Mouse (Mus musculus) right cerebral cortex, postnatal 4 days (tissue): ENCODE measurements around the gene Pcdh9.

Experiments
- DNase-seq: peaks from one replicate; pipeline ENCODE4 v3.0.0-alpha.2; 2022

Gene Pcdh9

DNA sequence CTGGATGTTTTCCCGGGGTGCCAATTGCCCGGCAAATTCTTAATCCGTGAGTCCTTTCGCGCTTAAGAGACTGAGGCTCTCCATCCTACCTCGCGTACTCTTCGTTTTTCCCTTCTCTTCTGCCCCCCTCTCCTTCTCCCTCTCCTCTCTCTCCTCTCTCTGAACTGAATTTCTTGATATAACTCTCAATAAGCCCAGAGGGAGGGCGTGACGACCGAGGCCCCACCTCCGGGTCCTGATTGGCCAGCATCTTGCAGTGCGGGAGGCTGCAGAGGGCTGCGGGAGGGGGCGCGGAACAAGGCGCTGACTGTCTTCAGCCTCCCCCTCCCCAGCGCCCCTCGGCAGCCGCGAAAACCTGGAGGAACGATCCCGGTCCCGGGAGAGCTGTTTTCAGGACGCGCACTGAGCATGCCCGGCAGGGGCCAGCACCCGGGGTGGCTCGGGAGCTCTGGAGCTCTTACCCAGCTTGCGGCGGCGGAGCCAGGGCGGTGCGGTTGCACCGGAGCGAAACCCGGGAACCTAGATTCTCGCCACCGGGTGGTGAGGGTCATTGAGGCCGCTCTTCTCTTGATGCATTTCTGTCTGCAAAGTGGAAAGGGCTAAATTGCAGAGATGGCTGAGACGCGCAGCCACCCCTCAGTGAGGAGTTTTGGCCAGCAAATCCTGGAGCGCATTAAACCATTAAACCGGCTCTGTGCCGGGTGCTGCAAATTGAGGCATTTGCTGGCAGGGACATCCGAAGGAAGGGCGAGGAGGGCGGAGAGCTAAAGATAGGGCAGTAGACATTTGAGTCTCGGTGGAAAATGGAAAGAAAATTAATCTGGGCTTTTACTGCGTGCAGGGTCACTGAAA lies at the start of gene Pcdh9:
TSS of gene Pcdh9 (minus strand) at position 161 of the 852 bp plus-strand sequence.
- peak; percentile 96 for DNase-seq

DNA sequence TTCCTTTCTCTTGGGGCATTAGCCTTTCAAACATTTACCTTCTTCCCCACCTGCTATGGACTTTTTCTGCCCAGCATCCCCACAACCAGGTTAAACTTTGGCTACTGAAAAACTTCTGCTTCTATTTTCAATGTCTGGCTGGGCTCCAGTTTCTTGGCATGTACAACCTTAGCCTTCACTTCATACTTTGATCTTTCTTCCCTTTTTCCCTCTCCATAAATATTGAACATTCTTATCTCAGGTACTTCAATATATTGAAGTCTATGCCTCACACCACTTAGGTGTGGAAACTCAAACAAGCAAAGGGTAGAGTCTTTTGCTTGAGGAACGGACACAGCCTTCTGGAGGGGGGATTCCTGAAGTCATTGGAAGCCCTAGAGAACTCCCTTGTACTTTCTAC lies 16.4 kb upstream of the Pcdh9 start:
- DNase-seq = no peak

DNA sequence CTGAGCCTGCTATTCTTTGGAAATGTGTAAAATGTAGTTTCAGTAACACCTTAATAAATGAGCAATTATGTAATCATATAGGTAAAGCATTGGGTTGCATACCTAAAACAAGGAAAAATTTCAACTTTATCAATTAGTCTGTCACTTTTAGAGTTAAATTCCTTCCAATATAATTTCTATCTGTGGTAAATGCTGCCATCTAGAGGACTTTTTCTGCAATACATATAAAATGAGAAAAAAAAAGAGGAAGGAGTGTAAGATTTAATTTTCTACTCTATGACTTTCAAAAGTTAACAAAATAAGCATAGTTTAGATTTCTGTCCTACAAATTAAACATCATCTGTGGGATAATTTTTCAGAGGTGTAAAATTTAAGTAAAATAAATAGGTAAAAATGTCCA lies 8.1 kb upstream of the Pcdh9 start:
- no peak for DNase-seq

DNA sequence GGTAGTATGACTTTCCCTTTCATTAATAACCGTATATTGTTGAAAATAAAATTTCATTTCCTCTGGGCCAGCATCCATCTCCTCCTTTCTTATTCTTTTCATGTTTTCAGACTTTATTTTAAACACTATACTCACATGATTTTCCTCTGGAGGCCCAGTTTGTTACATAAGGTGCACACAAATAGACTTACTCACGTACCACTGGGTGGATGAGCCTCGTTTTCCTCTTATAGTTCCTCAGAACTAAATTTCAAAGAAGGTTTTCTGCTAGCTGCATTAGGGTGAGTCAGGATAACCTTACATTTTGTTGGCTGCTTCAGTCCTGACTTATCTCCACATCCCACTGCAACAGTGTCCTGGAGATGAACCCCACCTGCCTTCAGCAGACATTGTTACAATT lies 4.7 kb upstream of the Pcdh9 start:
- no peak for DNase-seq

- DNase-seq = peak; percentile 45
Observed at GRCm38 (mm10) chr14:93891371-93891746, 880 bp upstream of the Pcdh9 start.

DNA sequence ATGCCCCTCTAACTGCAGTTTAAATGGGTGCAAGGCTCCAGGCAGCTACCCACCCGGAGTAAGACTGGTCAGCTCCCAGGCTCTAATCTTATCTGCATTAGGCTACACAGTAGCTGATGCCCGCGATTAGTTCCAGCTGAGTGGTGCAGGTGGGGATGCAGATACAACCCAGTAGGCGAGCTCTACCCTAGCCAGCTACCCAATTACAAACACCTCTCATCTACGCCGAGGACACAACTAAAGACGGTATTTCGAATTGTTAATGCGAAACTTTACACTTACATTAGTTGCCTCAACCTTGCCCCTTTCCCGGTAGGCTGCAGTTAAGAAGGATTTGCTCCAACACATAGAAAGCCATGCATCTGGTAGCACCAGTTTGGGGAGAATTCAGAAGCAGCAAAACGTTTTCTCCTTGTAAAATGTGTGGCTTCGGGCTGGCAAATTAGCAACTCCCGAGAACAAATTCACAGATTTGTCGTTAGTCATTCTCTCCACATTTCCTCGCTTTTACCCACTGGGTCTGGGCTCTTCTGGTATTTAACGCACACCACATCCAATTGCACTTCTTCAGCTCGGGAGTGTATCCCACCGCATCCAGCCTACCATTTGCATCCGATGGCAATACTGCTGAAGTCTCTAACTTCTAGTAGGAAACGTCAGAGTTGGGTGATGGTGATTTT lies 500 bp downstream of the Pcdh9 start:
- DNase-seq = no peak

- DNase-seq = no peak
Observed at GRCm38 (mm10) chr14:93889231-93889630, 1.2 kb downstream of the Pcdh9 start.

- no peak for DNase-seq
Observed at GRCm38 (mm10) chr14:93888346-93888745, 2.1 kb downstream of the Pcdh9 start.

DNA sequence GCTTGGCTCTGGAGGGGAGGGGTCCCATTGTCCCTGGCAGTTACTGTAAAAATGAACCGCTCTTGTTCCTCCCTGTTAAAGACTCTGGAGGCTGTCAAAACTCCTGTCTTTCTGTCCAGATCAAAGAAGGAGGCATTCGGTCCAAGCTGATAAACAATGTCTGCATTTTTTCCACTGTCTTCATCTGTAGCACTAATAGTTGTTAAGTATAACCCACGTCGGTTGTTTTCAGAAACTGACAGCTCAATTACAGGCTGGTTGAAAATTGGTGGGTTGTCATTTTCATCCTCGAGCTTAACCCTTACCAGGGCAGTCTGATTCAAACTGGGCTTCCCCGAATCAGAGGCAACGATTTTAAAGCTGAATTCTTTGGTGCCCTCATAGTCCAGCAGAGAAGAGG lies 3.4 kb downstream of the Pcdh9 start:
- no peak for DNase-seq

- DNase-seq = no peak
Observed at GRCm38 (mm10) chr14:93885551-93886084, 4.9 kb downstream of the Pcdh9 start.

- peak; percentile 87 for DNase-seq
Observed at GRCm38 (mm10) chr14:93884467-93884866, 6.0 kb downstream of the Pcdh9 start.

- DNase-seq = no peak
Observed at GRCm38 (mm10) chr14:93880071-93880470, 10.4 kb downstream of the Pcdh9 start.

- DNase-seq = no peak
Observed at GRCm38 (mm10) chr14:93875968-93876367, 14.5 kb downstream of the Pcdh9 start.

DNA sequence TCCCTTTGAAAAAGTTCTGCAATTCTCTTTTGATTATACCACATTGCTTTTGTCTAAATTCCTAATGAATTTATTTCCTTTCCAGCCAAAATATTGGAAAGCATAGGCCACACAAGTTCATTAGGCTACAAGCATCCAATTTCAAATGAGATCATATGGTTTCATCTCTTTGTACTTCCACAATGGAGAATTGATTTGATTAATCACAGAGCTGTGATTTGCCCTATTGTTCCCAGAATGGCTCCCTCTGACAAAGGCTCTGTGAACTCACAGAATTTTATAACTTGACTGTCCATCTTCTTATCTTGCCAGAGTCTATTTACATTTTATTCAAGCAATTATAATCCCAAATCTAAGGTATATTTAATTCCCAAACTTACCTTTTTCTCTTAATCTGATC lies 22.3 kb downstream of the Pcdh9 start:
- no peak for DNase-seq

- DNase-seq = no peak
Observed at GRCm38 (mm10) chr14:93858069-93858468, 32.4 kb downstream of the Pcdh9 start.

GRCm38 (mm10) chr14:93846091-93846677 lies 44.3 kb downstream of the Pcdh9 start:
- no peak for DNase-seq

DNA sequence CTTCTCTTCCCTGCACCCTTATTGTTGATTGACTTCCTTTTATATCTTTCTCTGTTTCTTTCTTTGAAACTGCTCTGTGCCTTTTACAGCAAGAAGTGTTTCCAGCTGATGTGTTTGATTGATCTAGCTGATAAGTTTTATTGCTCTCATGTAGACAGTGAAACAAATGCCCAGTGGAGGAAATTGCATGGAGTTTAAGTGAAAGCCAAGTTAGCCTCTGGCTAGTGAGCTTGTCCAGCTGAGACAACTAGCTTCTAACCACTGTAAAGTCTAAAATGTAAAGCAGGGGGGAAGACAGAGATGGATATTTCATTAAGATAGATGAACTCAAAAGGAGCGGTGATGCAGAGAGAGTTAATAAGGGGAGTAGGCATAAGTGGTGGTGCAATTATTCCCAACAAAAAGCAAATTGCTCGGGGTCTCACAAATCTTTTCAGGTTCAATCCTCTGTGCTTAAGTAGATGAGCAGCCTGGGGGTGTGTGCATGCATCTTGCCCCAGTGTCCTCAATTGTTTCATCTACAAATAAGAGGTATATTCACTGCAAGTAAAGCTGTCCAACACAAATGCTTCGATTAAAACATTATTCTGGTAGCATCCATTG lies 47.7 kb downstream of the Pcdh9 start:
- no peak for DNase-seq

- DNase-seq = no peak
Observed at GRCm38 (mm10) chr14:93832511-93832910, 58.0 kb downstream of the Pcdh9 start.

- no peak for DNase-seq
Observed at GRCm38 (mm10) chr14:93827159-93827558, 63.3 kb downstream of the Pcdh9 start.

GRCm38 (mm10) chr14:93826042-93826462 lies 64.4 kb downstream of the Pcdh9 start:
- no peak for DNase-seq

GRCm38 (mm10) chr14:93818845-93819244 lies 71.6 kb downstream of the Pcdh9 start:
- DNase-seq = no peak

DNA sequence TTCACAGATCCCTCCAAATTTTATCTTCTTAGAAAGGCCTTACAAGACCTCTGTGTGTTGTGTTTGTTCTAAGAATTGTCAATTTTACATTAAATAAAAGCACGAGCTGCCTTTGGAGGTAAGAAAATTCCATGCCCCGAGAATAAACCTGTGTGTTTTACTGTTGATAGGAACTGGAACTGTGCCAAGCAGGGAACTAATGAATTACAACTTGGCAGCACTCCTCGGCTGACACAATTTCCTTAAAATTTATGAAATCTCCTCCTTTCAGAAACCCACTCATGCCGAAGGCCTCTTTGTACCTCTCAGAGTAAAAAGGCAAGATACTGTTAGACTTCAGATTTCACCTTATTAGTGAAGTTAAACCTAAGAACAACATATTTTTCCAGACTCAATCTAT lies 72.9 kb downstream of the Pcdh9 start:
- no peak for DNase-seq

DNA sequence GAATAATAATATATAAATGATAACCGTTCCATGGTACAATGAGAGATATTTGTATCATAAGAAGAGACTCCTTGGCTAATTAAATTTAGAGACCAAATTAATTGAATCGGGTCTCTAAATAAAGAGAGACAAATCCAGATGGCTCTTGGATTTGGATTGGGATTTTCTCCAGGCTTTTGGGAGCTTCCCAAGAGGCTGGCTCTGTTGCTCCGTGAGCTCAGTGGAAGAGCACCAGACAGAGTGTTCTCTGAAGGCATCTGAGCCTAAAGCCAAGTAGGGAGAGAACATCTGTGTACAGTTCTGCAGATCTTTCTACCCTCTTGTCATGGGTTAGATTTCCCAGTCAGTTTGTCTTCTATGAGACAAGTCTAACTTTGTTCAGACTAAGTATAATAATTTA lies 95.9 kb downstream of the Pcdh9 start:
- DNase-seq = no peak
